Mouse (Mus musculus) kidney, adult 11 months (tissue): Measurements from ENCODE around the gene Pfdn5.

Source experiments
- DNase-seq: peaks from one replicate; pipeline ENCODE4 v3.0.0; 2022

Gene Pfdn5

GRCm38 (mm10) chr15:102326022-102326576 is at the start of gene Pfdn5:
TSS of gene Pfdn5 (plus strand) at chr15:102326116.
- peak; percentile 83 for DNase-seq

- DNase-seq: no peak
These were observed 47.2 kb upstream of the Pfdn5 start for GRCm38 (mm10) chr15:102278726-102279091.

- peak; percentile 78 for DNase-seq
These were observed 46.7 kb upstream of the Pfdn5 start, which contains the start of gene Mfsd5 for GRCm38 (mm10) chr15:102279092-102279782. TSS of gene Mfsd5 (plus strand) at chr15:102279454.

- DNase-seq: no peak
These were observed 46.0 kb upstream of the Pfdn5 start for GRCm38 (mm10) chr15:102279783-102280520.

- no peak for DNase-seq
These were observed 45.3 kb upstream of the Pfdn5 start for GRCm38 (mm10) chr15:102280623-102281022.

GRCm38 (mm10) chr15:102282463-102283292 is 43.2 kb upstream of the Pfdn5 start:
- DNase-seq: no peak

- no peak for DNase-seq
These were observed 42.3 kb upstream of the Pfdn5 start for GRCm38 (mm10) chr15:102283648-102284047.

- DNase-seq: no peak
These were observed 38.5 kb upstream of the Pfdn5 start for GRCm38 (mm10) chr15:102287395-102287794.

GRCm38 (mm10) chr15:102295633-102296367 is 30.1 kb upstream of the Pfdn5 start, which contains the start of gene Espl1:
TSS of gene Espl1 (plus strand) at chr15:102296266.
- DNase-seq: peak; percentile 93

GRCm38 (mm10) chr15:102296368-102297006 is 29.4 kb upstream of the Pfdn5 start:
- DNase-seq: no peak

GRCm38 (mm10) chr15:102302542-102302941 is 23.4 kb upstream of the Pfdn5 start:
- DNase-seq: no peak

GRCm38 (mm10) chr15:102308717-102309116 is 17.2 kb upstream of the Pfdn5 start:
- no peak for DNase-seq

GRCm38 (mm10) chr15:102310074-102310845 is 15.7 kb upstream of the Pfdn5 start:
- DNase-seq: peak; percentile 42

- no peak for DNase-seq
These were observed 14.4 kb upstream of the Pfdn5 start for GRCm38 (mm10) chr15:102311489-102311888.

GRCm38 (mm10) chr15:102315292-102315691 is 10.6 kb upstream of the Pfdn5 start:
- no peak for DNase-seq

- DNase-seq: peak; percentile 44
These were observed 9.7 kb upstream of the Pfdn5 start for GRCm38 (mm10) chr15:102316263-102316662.

GRCm38 (mm10) chr15:102324654-102325473 is 1.1 kb upstream of the Pfdn5 start:
- DNase-seq: peak; percentile 33

GRCm38 (mm10) chr15:102326892-102327291 is 976 bp downstream of the Pfdn5 start:
- no peak for DNase-seq

GRCm38 (mm10) chr15:102331610-102332015 is 5.7 kb downstream of the Pfdn5 start, which contains the start of gene Myg1:
TSS of gene Myg1 (plus strand) at chr15:102331709.
- peak; percentile 83 for DNase-seq

GRCm38 (mm10) chr15:102335254-102335653 is 9.3 kb downstream of the Pfdn5 start:
- DNase-seq: no peak
